Mouse (Mus musculus) neural tube, embryonic 14.5 days (tissue): Measurements from ENCODE around the gene Alx3. TPM values are rescaled to one million over a fixed set of nuclear protein-coding genes. Genes with fewer than 3 reads are reported as not detected.
A peak's percentile ranks its signal among the peaks of the same experiment; 100 is the strongest.

Source experiments
- ATAC-seq: fragments of 200-750 bp; cut with Nextera tagmentation; 2 replicates; pipeline ENCODE4 v1.8.0; 2017; ENCODE audit warnings: low read depth, mild to moderate bottlenecking, moderate TSS enrichment, moderate library complexity
- H3K27ac ChIP-seq: fragments of 300-500 bp; sonication (generic); 2 replicates; pipeline ENCODE4 v1.5.1; 2014; ENCODE audit warnings: low read depth, mild to moderate bottlenecking, control low read depth, low read length, moderate library complexity, mixed read lengths
- H3K27me3 ChIP-seq: fragments of 300-500 bp; sonication (generic); 2 replicates; pipeline ENCODE4 v1.6.1; 2014; ENCODE audit warnings: low read length; ENCODE audit not compliant: control insufficient read depth, insufficient read depth
- H3K36me3 ChIP-seq: fragments of 300-500 bp; sonication (generic); 2 replicates; pipeline ENCODE4 v1.6.1; 2014; ENCODE audit warnings: low read length, mixed read lengths; ENCODE audit not compliant: control insufficient read depth, insufficient read depth
- H3K4me1 ChIP-seq: fragments of 300-500 bp; sonication (generic); 2 replicates; pipeline ENCODE4 v1.6.1; 2014; ENCODE audit warnings: low read length; ENCODE audit not compliant: control insufficient read depth, insufficient read depth
- H3K4me2 ChIP-seq: fragments of 300-500 bp; sonication (generic); 2 replicates; pipeline ENCODE4 v1.6.1; 2014; ENCODE audit warnings: mild to moderate bottlenecking, low read depth, low read length, control low read depth
- H3K4me3 ChIP-seq: fragments of 300-500 bp; sonication (generic); 2 replicates; pipeline ENCODE4 v1.5.1; 2014; ENCODE audit warnings: low read depth, low read length, control low read depth, mixed read lengths
- H3K9ac ChIP-seq: fragments of 300-500 bp; sonication (generic); replicated peaks from 2 replicates; pipeline ENCODE4 v1.6.1; 2014; ENCODE audit warnings: low read depth, mild to moderate bottlenecking, control low read depth, low read length, mixed read lengths
- H3K9me3 ChIP-seq: fragments of 300-500 bp; sonication (generic); 2 replicates; pipeline ENCODE4 v1.6.1; 2016; ENCODE audit warnings: low read length; ENCODE audit not compliant: control insufficient read depth
- WGBS: fragments of 180-500 bp; shearing (Covaris S2); extraction: QIAGEN DNeasy Blood & Tissue Kit; methylation state at CpG from one replicate; pipeline ENCODE4 v1.1.7; 2014; 5-methylcytosine and 5-hydroxymethylcytosine counted together
- polyA plus RNA-seq: library from polyadenylated mRNA; unstranded; fragments of >200 nt; fragmentation: Nextera tagmentation; extraction: Ambion mirVana; gene quantifications from 2 replicates; pipeline ENCODE4 v1.2.1, GENCODE M21; 2014

The Alx3 gene
- polyA plus RNA-seq: not detected in 2 replicates

- H3K36me3 ChIP-seq: no peaks in the 10 kb centered on the region
- H3K27me3 ChIP-seq: peaks cover 34% of the 10 kb centered on the region
- H3K4me3 ChIP-seq: peak within 1 kb of the TSS; percentile 17; the same call in 1 of the 2 replicates
- H3K27ac ChIP-seq: no peak within 1 kb of the TSS
- H3K4me1 ChIP-seq: peaks cover 7% of the 10 kb centered on the region
- WGBS: 2% methylated on average over 44 of the region's 46 CpGs
- ATAC-seq: peak; percentile 28; the same call in 1 of the 2 replicates
- H3K9ac ChIP-seq: no peak within 1 kb of the TSS
- H3K4me2 ChIP-seq: peak within 1 kb of the TSS; percentile 46
- H3K9me3 ChIP-seq: no peaks in the 10 kb centered on the region
Measured at GRCm38 (mm10) chr3:107594662-107595263, at the start of gene Alx3. TSS of gene Alx3 (plus strand) at chr3:107595031.

DNA sequence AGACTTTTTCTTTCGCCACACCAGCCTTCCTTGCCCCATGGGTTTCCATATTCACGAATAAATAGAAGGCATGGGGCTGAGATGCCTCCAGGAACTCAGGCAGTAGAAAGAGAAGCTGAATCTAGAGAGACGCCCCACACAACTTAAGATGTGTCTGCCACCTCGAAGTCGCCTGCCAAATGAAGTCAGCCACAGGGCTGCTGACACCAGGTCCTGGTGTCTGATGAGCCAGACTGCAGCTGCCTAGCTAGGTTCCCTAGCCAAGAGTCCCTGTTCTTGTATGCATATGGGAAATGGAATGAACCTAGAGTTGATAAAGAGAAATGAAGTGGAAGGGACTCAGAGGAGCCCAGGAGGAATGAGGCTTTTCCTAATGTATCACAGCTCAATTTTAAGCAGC, 49.6 kb upstream of the Alx3 start:
- Histone ChIP-seq H3K4me3 (no peak overlapping the region), H3K4me2 (no peak overlapping the region), H3K27me3 (no peaks in the 10 kb centered on the region), H3K4me1 (peaks cover 13% of the 10 kb centered on the region), H3K9ac (no peak overlapping the region), H3K27ac (peak overlapping the region; percentile 64), H3K36me3 (no peaks in the 10 kb centered on the region), H3K9me3 (no peaks in the 10 kb centered on the region)
- WGBS: 61% methylated on average over 5 of the region's 5 CpGs
- no peak; the same call in 1 of the 2 replicates for ATAC-seq

DNA sequence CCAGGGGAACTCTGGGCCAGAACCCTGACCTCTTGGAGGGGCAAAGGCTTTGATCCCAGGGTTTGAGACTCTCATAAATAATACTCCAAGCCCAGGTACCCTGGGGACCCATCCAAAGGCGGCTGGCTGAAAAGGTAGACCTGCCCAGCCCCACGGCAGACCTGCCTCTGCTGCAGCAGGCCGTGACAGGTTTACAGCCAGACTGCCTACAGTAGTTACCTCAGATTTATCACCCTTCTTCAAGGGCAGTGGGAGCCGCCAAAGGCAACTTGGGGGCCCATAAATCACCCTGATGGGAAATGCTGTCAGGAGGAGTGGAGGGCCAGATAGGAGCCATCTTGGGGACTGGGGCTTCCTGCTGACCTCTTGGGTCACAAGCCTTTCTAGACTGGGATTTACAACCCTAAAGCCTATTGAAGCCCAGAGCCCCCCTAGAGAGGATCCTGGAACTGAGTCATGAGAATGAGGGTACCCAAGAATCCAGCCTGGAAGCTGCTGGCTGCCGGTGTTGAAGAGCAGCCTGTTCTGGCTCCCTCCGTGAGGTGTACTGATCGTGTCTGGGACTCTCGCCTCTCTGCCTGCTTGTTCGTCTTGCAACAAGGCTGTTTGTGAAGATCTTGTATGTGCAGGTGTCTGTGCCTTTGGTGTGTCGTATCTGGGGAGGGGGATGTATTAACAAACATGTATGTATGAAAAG, 49.0 kb upstream of the Alx3 start:
- H3K4me1 ChIP-seq: peaks cover 13% of the 10 kb centered on the region
- peak overlapping the region; percentile 64 for H3K27ac ChIP-seq
- ATAC-seq: peak; percentile 91
- H3K4me2 ChIP-seq: no peak overlapping the region
- H3K9ac ChIP-seq: no peak overlapping the region
- H3K27me3 ChIP-seq: no peaks in the 10 kb centered on the region
- H3K36me3 ChIP-seq: no peaks in the 10 kb centered on the region
- 13% methylated on average over 10 of the region's 10 CpGs for WGBS
- H3K4me3 ChIP-seq: no peak overlapping the region
- no peaks in the 10 kb centered on the region for H3K9me3 ChIP-seq

- Histone ChIP-seq H3K9me3 (no peaks in the 10 kb centered on the region), H3K36me3 (no peaks in the 10 kb centered on the region), H3K27ac (peak overlapping the region; percentile 64; the same call in 1 of the 2 replicates), H3K4me3 (no peak overlapping the region), H3K4me2 (no peak overlapping the region), H3K9ac (no peak overlapping the region), H3K4me1 (peaks cover 13% of the 10 kb centered on the region), H3K27me3 (no peaks in the 10 kb centered on the region)
- WGBS: 42% methylated on average over 2 of the region's 2 CpGs
- ATAC-seq: peak; percentile 47; the same call in 1 of the 2 replicates
Measured at GRCm38 (mm10) chr3:107546956-107547355, 47.9 kb upstream of the Alx3 start.

DNA sequence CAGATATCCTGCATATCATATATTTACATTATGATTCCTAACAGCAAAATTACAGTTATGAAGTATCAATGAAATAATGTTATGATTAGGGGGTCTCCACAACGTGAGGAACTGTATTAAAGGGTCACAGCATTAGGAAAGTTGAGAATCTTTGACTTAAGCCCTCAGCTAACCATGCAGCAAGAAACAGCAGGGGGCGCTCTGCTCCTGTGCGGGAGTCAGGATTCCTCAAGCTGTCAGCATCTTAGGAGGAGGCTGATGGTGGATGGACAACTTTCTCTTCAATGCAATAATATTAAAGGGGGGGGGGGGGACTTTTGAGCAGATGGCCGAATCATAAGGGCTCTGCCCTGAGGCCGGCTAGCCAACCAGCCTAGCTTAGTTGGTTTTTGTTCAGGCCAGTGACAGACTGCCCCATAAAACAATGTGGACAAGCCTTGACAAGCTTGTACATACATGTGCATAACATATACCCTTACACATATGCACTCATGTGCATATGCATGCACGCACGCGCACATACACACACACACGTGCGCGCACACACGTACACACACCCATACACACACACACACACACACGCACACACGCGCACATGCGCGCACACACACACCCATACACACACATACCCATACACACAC, 44.3 kb upstream of the Alx3 start:
- peaks cover 12% of the 10 kb centered on the region for H3K4me1 ChIP-seq
- H3K9me3 ChIP-seq: no peaks in the 10 kb centered on the region
- no peak overlapping the region for H3K27ac ChIP-seq
- H3K27me3 ChIP-seq: no peaks in the 10 kb centered on the region
- whole genome bisulfite sequencing: 74% methylated on average over 17 of the region's 17 CpGs
- H3K9ac ChIP-seq: no peak overlapping the region
- no peak for ATAC-seq
- H3K36me3 ChIP-seq: no peaks in the 10 kb centered on the region
- no peak overlapping the region for H3K4me2 ChIP-seq
- H3K4me3 ChIP-seq: no peak overlapping the region

GRCm38 (mm10) chr3:107554842-107555241, 40.0 kb upstream of the Alx3 start, which contains the start of gene Ubl4b:
TSS of gene Ubl4b (minus strand) at chr3:107555073.
- Histone ChIP-seq H3K9ac (no peak within 1 kb of the TSS), H3K27ac (no peak within 1 kb of the TSS), H3K4me1 (0 out of 2 replicates have a peak, but pooled peaks cover 2% of the 10 kb centered on the region), H3K27me3 (no peaks in the 10 kb centered on the region), H3K4me3 (no peak within 1 kb of the TSS), H3K36me3 (no peaks in the 10 kb centered on the region), H3K9me3 (no peaks in the 10 kb centered on the region), H3K4me2 (no peak within 1 kb of the TSS)
- ATAC-seq: no peak
- 96% methylated on average over 2 of the region's 2 CpGs for WGBS

DNA sequence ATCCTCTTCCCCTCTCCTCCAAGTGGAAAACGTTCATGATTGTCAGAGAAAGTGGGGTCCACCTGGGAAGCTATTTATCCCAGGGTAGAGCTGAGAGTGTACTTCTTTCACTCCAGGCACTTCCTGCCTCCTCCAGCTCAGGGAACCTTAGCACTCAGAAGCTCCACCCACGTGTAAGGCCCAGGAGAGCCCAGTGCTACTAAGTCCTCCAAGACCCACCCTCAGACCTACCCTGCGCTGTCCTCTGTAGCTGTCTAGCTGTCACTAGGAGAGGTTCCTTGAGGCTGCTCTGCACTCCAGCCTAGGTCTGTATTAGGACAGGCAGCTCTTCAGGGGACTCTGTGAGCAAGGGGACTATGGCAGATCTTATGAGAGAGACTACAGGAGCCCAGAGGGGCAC, 36.1 kb upstream of the Alx3 start:
- no peaks in the 10 kb centered on the region for H3K36me3 ChIP-seq
- ATAC-seq: no peak

GRCm38 (mm10) chr3:107559183-107559582, 35.6 kb upstream of the Alx3 start:
- no peak overlapping the region for H3K4me3 ChIP-seq
- no peak overlapping the region for H3K27ac ChIP-seq
- no peak overlapping the region for H3K9ac ChIP-seq
- ATAC-seq: peak; percentile 73; the same call in 1 of the 2 replicates
- H3K4me2 ChIP-seq: no peak overlapping the region
- H3K9me3 ChIP-seq: no peaks in the 10 kb centered on the region
- no peaks in the 10 kb centered on the region for H3K4me1 ChIP-seq
- no peaks in the 10 kb centered on the region for H3K27me3 ChIP-seq
- WGBS: 14% methylated on average over 3 of the region's 3 CpGs
- H3K36me3 ChIP-seq: no peaks in the 10 kb centered on the region

More for the DNA sequence above, 36.1 kb upstream of the Alx3 start:
- no peak overlapping the region for H3K4me2 ChIP-seq
- H3K27ac ChIP-seq: no peak overlapping the region
- H3K9ac ChIP-seq: no peak overlapping the region
- no peaks in the 10 kb centered on the region for H3K27me3 ChIP-seq
- no peaks in the 10 kb centered on the region for H3K9me3 ChIP-seq
- H3K4me3 ChIP-seq: no peak overlapping the region
- H3K4me1 ChIP-seq: no peaks in the 10 kb centered on the region
- WGBS: 32% methylated on average over 3 of the region's 3 CpGs

DNA sequence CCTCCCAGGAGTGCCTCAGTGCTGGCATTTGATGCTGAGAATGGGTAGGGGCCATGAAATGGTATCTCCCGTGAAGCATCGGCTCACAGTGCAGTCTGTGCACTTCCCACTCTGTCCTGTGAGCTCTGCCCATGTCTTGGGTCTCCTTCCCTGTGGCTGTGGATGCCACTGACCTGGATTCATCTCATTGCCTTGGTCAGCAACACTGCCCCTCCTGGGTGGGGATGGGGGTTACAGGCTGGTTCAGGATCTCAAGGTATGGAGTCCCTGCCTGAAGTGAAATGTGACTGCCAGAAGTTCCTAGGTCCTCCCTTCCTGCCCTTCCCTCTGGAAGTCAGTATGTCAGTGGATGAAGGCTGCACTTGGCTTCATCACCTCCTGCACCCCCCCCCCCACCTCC, 32.7 kb upstream of the Alx3 start:
- H3K27me3 ChIP-seq: no peaks in the 10 kb centered on the region
- no peak overlapping the region for H3K9ac ChIP-seq
- no peak overlapping the region for H3K4me2 ChIP-seq
- no peaks in the 10 kb centered on the region for H3K4me1 ChIP-seq
- H3K36me3 ChIP-seq: no peaks in the 10 kb centered on the region
- H3K27ac ChIP-seq: no peak overlapping the region
- H3K4me3 ChIP-seq: no peak overlapping the region
- 58% methylated on average over 2 of the region's 2 CpGs for WGBS
- H3K9me3 ChIP-seq: no peaks in the 10 kb centered on the region
- no peak for ATAC-seq
